Mouse (Mus musculus): ENCODE measurements at regions not wholly inside any gene's neighbourhood (a gene's known extent, or its start where the extent isn't known, plus 50 kb on each side); places are given as distances from the start of the nearest gene placed in this dataset.

DNA sequence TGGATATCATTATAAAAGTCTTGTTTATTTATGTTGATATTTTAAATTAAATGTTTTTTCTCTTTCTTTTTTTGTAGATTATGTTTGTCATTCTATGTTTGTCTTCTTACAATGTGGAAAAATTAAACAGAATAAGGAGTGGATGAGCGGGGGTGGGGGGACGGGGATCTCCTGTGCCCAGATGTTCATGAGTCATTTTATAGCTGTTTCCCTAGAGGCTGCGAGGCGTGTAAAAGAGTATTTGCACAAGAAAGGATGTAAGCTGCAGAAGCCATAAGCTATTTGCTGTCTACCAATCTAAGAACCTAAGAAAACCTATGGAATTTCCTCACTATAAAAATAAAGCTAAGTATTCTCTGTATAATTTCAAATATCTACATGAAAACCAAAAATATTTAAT lies 446.9 kb upstream of the Cwc22 start:
- no peak overlapping the region for H3K9ac ChIP-seq (ENCODE audit: insufficient read depth, low read depth)
- no peaks in the 10 kb centered on the region for H3K4me1 ChIP-seq (ENCODE audit: control insufficient read depth in 1 of 2, insufficient read depth in 2 of 2)
- in situ Hi-C loops (cut with MboI; ENCODE audit: low pct_ligation_motif_present, low pct_unique_long_range_greater_than_20kb, low sequenced_read_pairs) (no loop called here), dilution Hi-C loops (cut with MboI; ENCODE audit: extremely low pct_ligation_motif_present, extremely low pct_unique_long_range_greater_than_20kb, low sequenced_read_pairs) (no loop called here)
- H3K79me2 ChIP-seq (replicated peaks; ENCODE audit: control insufficient read depth, extremely low read depth, insufficient read depth, poor library complexity, severe bottlenecking) = no peaks in the 10 kb centered on the region
- H3K9me3 ChIP-seq (replicated peaks; ENCODE audit: low read length) = no peaks in the 10 kb centered on the region
- TF ChIP-seq ZNF384 (IDR thresholded peaks at IDR 0.05; ENCODE audit: low read depth, low read length) (no peak), JUND (conservative IDR thresholded peaks at IDR 0.05; ENCODE audit: low read depth, low read length) (no peak), POLR2AphosphoS2 (IDR thresholded peaks at IDR 0.05; ENCODE audit: low read depth, low read length) (no peak), ZMIZ1 (IDR thresholded peaks at IDR 0.05; ENCODE audit: low read depth, low read length) (no peak), ZC3H11A (IDR thresholded peaks at IDR 0.05; ENCODE audit: low read depth, low read length) (no peak), ELF1 (IDR thresholded peaks at IDR 0.05; ENCODE audit: low read depth, low read length) (no peak), SMC3 (IDR thresholded peaks at IDR 0.05; ENCODE audit: low read depth, low read length) (no peak), ZKSCAN1 (IDR thresholded peaks at IDR 0.05; ENCODE audit: borderline replicate concordance, low read depth, low read length) (no peak), JUN (IDR thresholded peaks at IDR 0.05; ENCODE audit: insufficient read depth, low read depth, low read length) (no peak), CHD2 (IDR thresholded peaks at IDR 0.05; ENCODE audit: low read length) (no peak), TCF12 (IDR thresholded peaks at IDR 0.05; ENCODE audit: low read depth, low read length) (no peak), MYC (IDR thresholded peaks at IDR 0.05; ENCODE audit: low read depth, low read length) (no peak), POLR2A (IDR thresholded peaks at IDR 0.05; ENCODE audit: low read depth, low read length) (no peak), SIN3A (IDR thresholded peaks at IDR 0.05; ENCODE audit: low read length) (no peak), RAD21 (IDR thresholded peaks at IDR 0.05; ENCODE audit: low read depth, low read length) (no peak)
- DNase-seq (ENCODE audit: extremely low read depth) = no peak
- no peaks in the 10 kb centered on the region for H3K27me3 ChIP-seq (replicated peaks)
- H3K4me2 ChIP-seq (ENCODE audit: insufficient read depth, low read depth, poor library complexity, severe bottlenecking) = no peak overlapping the region
- no peaks in the 10 kb centered on the region for H3K36me3 ChIP-seq (replicated peaks in 1 of 2; ENCODE audit: control insufficient read depth in 1 of 2, insufficient read depth in 1 of 2, low read length in 1 of 2)
- no peak overlapping the region for H3K4me3 ChIP-seq (replicated peaks in 1 of 3; ENCODE audit: low read depth in 2 of 3, low read length in 2 of 3, poor library complexity in 1 of 3)
- H3K27ac ChIP-seq (ENCODE audit: insufficient read depth, low read depth) = no peak overlapping the region

DNA sequence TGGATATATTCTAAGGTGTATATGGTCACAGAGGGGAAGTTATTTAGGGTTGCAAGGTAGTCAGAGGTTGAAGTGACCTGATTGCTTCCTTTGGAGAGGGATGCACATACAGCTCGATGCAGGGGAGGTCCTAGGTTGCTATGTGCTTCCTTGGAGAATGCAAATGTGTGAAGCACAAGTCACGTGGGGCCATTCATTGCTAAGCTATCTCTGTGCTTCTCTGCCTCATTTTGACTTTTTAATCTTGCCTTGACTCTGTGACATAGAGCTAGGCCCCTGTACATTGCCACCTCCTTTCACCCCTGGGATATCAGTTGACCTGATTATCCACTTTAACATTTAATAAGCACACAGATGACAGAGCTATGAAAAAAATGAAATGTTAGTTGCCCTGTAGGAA lies 446.2 kb upstream of the Cwc22 start:
- no peaks in the 10 kb centered on the region for H3K27me3 ChIP-seq (replicated peaks)
- no peaks in the 10 kb centered on the region for H3K9me3 ChIP-seq (replicated peaks; ENCODE audit: low read length)
- no peak overlapping the region for H3K4me2 ChIP-seq (ENCODE audit: insufficient read depth, low read depth, poor library complexity, severe bottlenecking)
- H3K4me3 ChIP-seq (replicated peaks in 1 of 3; ENCODE audit: low read depth in 2 of 3, low read length in 2 of 3, poor library complexity in 1 of 3) = no peak overlapping the region
- H3K9ac ChIP-seq (ENCODE audit: insufficient read depth, low read depth) = no peak overlapping the region
- no peak overlapping the region for H3K27ac ChIP-seq (ENCODE audit: insufficient read depth, low read depth)
- in situ Hi-C loops (cut with MboI; ENCODE audit: low pct_ligation_motif_present, low pct_unique_long_range_greater_than_20kb, low sequenced_read_pairs) = no loop called here
- H3K79me2 ChIP-seq (replicated peaks; ENCODE audit: control insufficient read depth, extremely low read depth, insufficient read depth, poor library complexity, severe bottlenecking) = no peaks in the 10 kb centered on the region
- H3K36me3 ChIP-seq (replicated peaks in 1 of 2; ENCODE audit: control insufficient read depth in 1 of 2, insufficient read depth in 1 of 2, low read length in 1 of 2) = no peaks in the 10 kb centered on the region
- no peak for DNase-seq (ENCODE audit: extremely low read depth)
- dilution Hi-C loops (cut with MboI; ENCODE audit: extremely low pct_ligation_motif_present, extremely low pct_unique_long_range_greater_than_20kb, low sequenced_read_pairs) = no loop called here
- H3K4me1 ChIP-seq (ENCODE audit: control insufficient read depth in 1 of 2, insufficient read depth in 2 of 2) = no peaks in the 10 kb centered on the region
- no peak for TF ChIP-seq MYC (IDR thresholded peaks at IDR 0.05; ENCODE audit: low read depth, low read length)
- no peak for TF ChIP-seq MAFK (IDR thresholded peaks at IDR 0.05; ENCODE audit: insufficient replicate concordance, low read length)
- no peak for TF ChIP-seq GABPA (IDR thresholded peaks at IDR 0.05; ENCODE audit: insufficient replicate concordance, low read depth, low read length)
- TF ChIP-seq PAX5 (IDR thresholded peaks at IDR 0.05; ENCODE audit: low read length) = no peak
